Mouse (Mus musculus) stomach, embryonic 16.5 days (tissue): ENCODE data around the gene Vmn1r4. TPM values are rescaled to one million over a fixed set of nuclear protein-coding genes. Genes with fewer than 3 reads are reported as not detected.

Experiments used
- ATAC-seq: fragments of 200-750 bp; cut with Nextera tagmentation; 2 replicates; pipeline ENCODE4 v1.8.0; 2017; ENCODE audit warnings: moderate number of reproducible peaks, moderate TSS enrichment; ENCODE audit not compliant: insufficient read depth, low FRiP score
- H3K27ac ChIP-seq: fragments of 300-500 bp; sonication (generic); 2 replicates; pipeline ENCODE4 v1.5.1; 2014; ENCODE audit warnings: low read length
- H3K27me3 ChIP-seq: fragments of 300-500 bp; sonication (generic); 2 replicates; pipeline ENCODE4 v1.6.1; 2014; ENCODE audit warnings: low read length, control low read depth, mixed read lengths; ENCODE audit not compliant: control insufficient read depth, insufficient read depth
- H3K36me3 ChIP-seq: fragments of 300-500 bp; sonication (generic); 2 replicates; pipeline ENCODE4 v1.6.1; 2014; ENCODE audit warnings: low read length; ENCODE audit not compliant: control insufficient read depth, insufficient read depth
- H3K4me1 ChIP-seq: fragments of 300-500 bp; sonication (generic); 2 replicates; pipeline ENCODE4 v1.6.1; 2014; ENCODE audit warnings: low read length, control low read depth, mixed read lengths; ENCODE audit not compliant: control insufficient read depth, insufficient read depth
- H3K4me2 ChIP-seq: fragments of 300-500 bp; sonication (generic); 2 replicates; pipeline ENCODE4 v1.6.1; 2014; ENCODE audit warnings: low read depth, low read length, mixed read lengths
- H3K4me3 ChIP-seq: fragments of 300-500 bp; sonication (generic); replicated peaks from 2 replicates; pipeline ENCODE4 v1.5.1; 2014; ENCODE audit warnings: mild to moderate bottlenecking, low read length
- H3K9ac ChIP-seq: fragments of 300-500 bp; sonication (generic); 2 replicates; pipeline ENCODE4 v1.6.1; 2014; ENCODE audit warnings: low read length
- H3K9me3 ChIP-seq: fragments of 300-500 bp; sonication (generic); replicated peaks from 2 replicates; pipeline ENCODE4 v1.6.1; 2016; ENCODE audit warnings: low read length, control low read depth; ENCODE audit not compliant: control insufficient read depth
- WGBS: fragments of 180-500 bp; shearing (Covaris S2); extraction: QIAGEN DNeasy Blood & Tissue Kit; methylation state at CpG from one replicate; pipeline ENCODE4 v1.1.7; 2014; 5-methylcytosine and 5-hydroxymethylcytosine counted together
- polyA plus RNA-seq: library from polyadenylated mRNA; unstranded; fragments of >200 nt; fragmentation: Nextera tagmentation; extraction: Ambion mirVana; gene quantifications from 2 replicates; pipeline ENCODE4 v1.2.1, GENCODE M21; 2015

Vmn1r4 gene
- polyA plus RNA-seq, 1 experiment from 2014 or later, result 0.21 TPM

DNA sequence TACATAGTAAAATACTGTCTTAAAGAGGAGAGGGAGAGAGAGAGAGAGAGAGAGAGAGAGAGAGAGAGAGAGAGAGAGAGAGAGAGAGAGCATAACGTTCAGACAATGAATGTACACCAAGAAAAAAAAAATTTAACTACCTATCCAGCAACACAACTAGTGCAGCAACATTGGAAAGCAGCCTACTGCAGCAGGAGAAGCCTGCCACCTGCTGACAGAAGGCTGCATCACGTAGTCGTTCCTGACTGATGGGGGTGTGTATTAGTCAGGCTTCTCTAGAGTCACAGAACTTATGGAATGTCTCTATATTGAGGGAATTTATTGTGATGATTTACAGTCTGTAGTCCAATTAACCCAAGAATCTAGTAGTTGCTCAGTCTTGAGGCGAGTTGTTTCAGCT lies 14.9 kb upstream of the Vmn1r4 start:
- no peak overlapping the region for H3K9ac ChIP-seq
- no peak; the same call in 1 of the 2 replicates for ATAC-seq
- WGBS, result 10% methylated on average over 4 of the region's 4 CpGs
- no peaks in the 10 kb centered on the region for H3K9me3 ChIP-seq
- H3K27me3 ChIP-seq, result no peaks in the 10 kb centered on the region
- no peak overlapping the region for H3K27ac ChIP-seq
- H3K4me1 ChIP-seq, result peaks cover 16% of the 10 kb centered on the region
- no peak overlapping the region for H3K4me2 ChIP-seq
- H3K4me3 ChIP-seq, result no peak overlapping the region
- no peaks in the 10 kb centered on the region for H3K36me3 ChIP-seq

DNA sequence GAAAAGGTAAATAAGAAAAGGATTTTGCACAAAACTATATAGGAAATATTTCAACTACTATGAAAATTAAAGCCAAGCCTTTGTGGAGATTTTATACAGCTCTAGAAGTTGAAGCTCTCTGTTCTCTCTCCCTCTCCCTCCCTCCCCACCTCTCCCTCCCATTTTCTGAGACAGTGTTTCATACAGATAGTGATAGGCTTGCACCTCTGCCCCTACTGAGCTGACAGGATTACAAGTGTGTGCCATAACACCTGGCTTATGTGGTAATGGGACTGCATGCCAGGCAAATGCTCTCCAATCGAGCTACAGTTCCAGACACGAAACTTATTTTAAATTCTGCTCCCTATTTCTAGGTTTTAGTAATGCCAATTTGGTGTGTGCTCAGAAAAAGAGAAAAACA lies 12.9 kb upstream of the Vmn1r4 start:
- Histone ChIP-seq H3K4me2 (no peak overlapping the region), H3K4me1 (peaks cover 7% of the 10 kb centered on the region; the same call in 1 of the 2 replicates), H3K9me3 (0 out of 2 replicates have a peak, but pooled peaks cover 6% of the 10 kb centered on the region), H3K4me3 (no peak overlapping the region), H3K9ac (no peak overlapping the region), H3K36me3 (no peaks in the 10 kb centered on the region), H3K27me3 (no peaks in the 10 kb centered on the region), H3K27ac (no peak overlapping the region)
- 84% methylated on average over 2 of the region's 2 CpGs for WGBS
- ATAC-seq, result no peak

DNA sequence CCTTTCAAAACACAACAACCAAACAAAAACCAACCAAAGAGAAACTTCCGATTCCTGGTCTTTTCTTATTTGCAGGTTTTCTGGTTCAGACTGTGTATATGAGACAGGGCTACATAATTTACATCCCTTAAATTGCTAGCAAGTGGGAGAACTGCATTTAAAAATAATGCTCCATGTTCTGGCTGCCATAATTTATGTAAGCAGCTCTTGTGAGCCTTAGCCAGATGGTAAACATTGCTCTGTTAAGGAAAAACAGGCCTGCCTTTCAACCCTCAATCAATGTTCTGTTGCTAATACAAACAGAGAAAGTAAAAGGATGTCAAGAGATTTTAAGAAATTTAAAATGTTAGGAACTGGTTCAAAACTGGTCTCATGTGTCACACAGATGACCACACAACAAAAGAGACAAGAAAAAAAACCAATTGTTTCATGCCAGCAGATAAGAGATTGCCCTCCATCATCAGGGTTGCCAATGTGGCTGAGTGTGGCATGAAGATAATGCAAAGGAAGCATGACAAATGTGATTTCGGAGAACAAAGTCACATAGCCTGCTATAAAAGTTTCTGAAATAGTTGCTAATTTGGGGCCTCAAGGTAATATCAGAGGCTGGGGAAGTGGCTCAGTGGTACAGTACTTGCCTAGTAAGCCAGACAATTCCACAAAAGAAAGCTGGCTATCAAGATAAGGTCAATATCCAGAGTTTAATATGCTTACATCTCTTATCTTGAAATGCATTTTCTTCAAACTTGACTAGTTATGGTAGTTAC lies 10.5 kb upstream of the Vmn1r4 start:
- 65% methylated on average over 2 of the region's 2 CpGs for WGBS

DNA sequence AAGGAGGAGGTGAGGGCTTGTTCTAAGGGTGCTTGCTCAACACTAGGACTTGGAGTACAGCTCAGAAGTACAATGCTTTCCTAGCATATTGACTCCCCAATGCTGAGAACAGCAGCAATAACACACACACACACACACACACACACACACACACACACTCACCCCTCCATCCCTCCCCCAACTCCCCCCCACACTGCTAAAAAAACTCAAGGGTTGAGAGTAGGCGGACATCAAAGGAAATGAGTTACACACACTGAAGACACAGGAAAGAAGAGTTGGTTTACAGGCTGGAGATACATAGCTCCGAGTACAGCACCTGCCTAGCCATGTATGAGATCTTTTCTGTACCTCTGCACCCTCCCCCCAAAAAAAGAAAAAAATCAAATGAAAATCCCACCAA lies 7.5 kb upstream of the Vmn1r4 start:
- H3K9me3 ChIP-seq, result 0 out of 2 replicates have a peak, but pooled peaks cover 6% of the 10 kb centered on the region
- no peak overlapping the region for H3K4me2 ChIP-seq
- H3K9ac ChIP-seq, result no peak overlapping the region
- no peak overlapping the region for H3K4me3 ChIP-seq
- no peak overlapping the region for H3K27ac ChIP-seq
- H3K36me3 ChIP-seq, result no peaks in the 10 kb centered on the region
- H3K4me1 ChIP-seq, result peaks cover 23% of the 10 kb centered on the region
- no peaks in the 10 kb centered on the region for H3K27me3 ChIP-seq
- WGBS, result 71% methylated on average over 2 of the region's 2 CpGs
- ATAC-seq, result no peak

More for the DNA sequence above, 10.5 kb upstream of the Vmn1r4 start:
- no peaks in the 10 kb centered on the region for H3K27me3 ChIP-seq
- no peak overlapping the region for H3K4me2 ChIP-seq
- H3K36me3 ChIP-seq, result no peaks in the 10 kb centered on the region
- no peak overlapping the region for H3K4me3 ChIP-seq
- H3K27ac ChIP-seq, result no peak overlapping the region
- 0 out of 2 replicates have a peak, but pooled peaks cover 6% of the 10 kb centered on the region for H3K9me3 ChIP-seq
- peaks cover 20% of the 10 kb centered on the region; the same call in 1 of the 2 replicates for H3K4me1 ChIP-seq
- no peak overlapping the region for H3K9ac ChIP-seq
- no peak for ATAC-seq

DNA sequence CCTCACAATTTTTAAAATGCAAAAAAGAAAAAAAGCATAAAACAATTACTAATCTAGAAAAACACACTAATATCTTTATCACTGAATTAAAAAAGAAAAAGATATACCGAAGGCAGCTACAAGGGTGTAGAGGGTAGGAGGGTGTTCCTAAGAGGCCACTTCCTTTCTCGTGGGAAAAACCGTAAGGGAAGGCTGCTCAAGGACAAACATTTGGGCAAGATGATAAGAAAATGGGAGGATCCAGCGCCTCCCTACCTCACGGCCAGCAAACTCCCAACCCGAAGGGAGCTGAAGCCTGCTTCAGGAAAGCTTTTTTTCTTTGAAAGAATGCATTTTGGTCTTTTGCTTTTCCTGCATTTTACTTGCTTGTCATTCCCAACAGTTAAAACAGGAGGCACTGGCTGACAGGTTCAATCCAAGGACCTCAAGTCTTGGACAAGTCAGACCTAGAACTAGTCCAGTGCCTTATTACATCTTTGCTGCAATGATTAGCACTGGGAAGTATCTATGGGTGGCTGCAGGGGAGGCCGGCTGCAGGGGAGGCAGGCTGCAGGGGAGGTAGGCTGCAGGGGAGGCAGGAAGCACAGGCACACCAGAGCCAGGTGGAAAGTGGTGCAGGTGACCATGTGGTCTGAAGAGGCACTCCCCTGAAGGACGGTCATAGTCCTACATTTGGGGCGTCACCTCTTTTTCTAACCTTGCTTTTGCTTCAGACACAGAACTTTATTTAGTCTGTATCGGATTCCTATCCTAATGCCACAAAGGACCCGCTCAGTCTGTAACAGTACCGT lies 6.0 kb upstream of the Vmn1r4 start:
- H3K36me3 ChIP-seq, result no peaks in the 10 kb centered on the region
- no peaks in the 10 kb centered on the region for H3K27me3 ChIP-seq
- 0 out of 2 replicates have a peak overlapping the region, but pooled peaks have one; percentile 13 for H3K9ac ChIP-seq
- ATAC-seq, result peak; percentile 73
- WGBS, result 48% methylated on average over 12 of the region's 12 CpGs
- H3K4me1 ChIP-seq, result peaks cover 29% of the 10 kb centered on the region
- H3K27ac ChIP-seq, result peak overlapping the region; percentile 72
- H3K4me3 ChIP-seq, result 0 out of 2 replicates have a peak overlapping the region, but pooled peaks have one; percentile 2
- H3K4me2 ChIP-seq, result peak overlapping the region; percentile 32
- H3K9me3 ChIP-seq, result 0 out of 2 replicates have a peak, but pooled peaks cover 6% of the 10 kb centered on the region

DNA sequence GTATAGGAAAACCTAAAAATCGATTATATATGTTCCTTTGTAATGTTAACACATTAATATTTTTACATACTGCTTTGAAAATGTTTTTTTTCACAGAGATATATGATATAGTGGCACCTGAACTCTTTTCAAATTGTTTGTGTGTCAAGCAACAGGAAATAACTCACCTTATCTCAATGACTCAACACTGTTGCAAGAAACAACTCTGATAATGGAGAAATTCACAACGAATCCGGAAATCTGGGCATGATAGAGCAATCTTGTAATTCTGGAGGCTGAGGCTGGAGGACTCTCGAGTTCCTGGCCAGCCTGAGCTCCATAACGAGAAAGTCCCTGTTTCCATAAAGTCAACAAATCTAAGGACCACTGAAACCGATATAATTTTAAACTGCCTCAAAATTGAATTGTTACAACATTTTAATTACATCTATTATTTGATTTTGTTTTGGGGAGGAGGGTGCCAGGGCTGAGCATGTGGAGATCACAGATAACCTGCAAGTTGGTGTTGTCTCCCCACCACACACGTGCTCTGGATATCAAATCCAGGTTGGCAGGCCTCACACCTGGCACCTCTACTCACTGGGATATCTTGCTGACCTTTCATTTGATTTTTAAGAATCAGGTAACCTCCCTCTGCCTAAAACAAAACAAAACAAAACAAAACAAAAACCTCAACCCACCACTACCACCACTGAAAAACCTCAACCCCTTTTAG lies 4.3 kb upstream of the Vmn1r4 start:
- Histone ChIP-seq H3K4me2 (no peak overlapping the region), H3K27me3 (no peaks in the 10 kb centered on the region), H3K4me1 (peaks cover 24% of the 10 kb centered on the region), H3K36me3 (no peaks in the 10 kb centered on the region), H3K27ac (no peak overlapping the region; the same call in 1 of the 2 replicates), H3K4me3 (no peak overlapping the region), H3K9me3 (0 out of 2 replicates have a peak, but pooled peaks cover 3% of the 10 kb centered on the region), H3K9ac (no peak overlapping the region)
- WGBS, result 79% methylated on average over 7 of the region's 7 CpGs
- no peak for ATAC-seq

DNA sequence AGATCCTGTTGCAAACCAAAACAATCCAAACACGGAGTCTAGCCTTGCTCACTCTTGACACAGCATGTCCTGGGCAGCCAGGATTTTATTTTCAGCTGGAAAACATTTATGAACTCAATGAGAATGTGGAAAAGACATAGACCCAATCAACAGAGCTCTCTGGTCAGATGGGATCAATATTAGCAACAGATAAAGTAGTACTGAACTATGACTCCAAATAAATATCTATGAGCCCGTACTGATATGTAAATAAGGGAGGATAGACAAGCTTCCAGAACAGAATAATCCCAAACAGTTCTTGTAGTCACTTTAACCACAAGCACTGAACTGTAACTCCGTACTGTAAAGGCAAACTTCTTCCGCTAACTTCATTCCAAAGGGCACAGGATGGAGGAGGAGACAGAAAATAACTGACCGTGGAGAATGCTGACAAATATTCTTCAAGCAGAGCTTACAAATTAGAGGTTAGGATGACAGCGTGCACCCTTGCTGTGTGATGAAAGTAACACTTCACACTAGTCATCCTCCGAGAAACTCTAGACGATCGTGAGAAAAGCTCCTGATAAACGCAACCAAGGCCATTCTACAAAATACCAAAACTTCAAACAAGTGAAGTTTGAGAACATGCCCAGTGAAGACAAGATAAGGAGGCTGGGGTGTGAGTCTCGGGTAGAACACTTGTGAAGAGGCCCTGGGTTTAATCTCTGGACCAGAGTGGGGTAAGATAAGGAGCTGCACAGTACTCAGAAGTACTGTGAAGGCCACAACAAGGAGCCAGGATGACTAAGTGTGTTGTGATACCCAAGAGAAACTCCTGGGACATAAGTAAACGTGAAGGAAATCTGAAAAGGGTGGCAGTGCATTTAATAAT lies 3.4 kb upstream of the Vmn1r4 start:
- no peaks in the 10 kb centered on the region for H3K36me3 ChIP-seq
- no peak overlapping the region for H3K9ac ChIP-seq
- WGBS, result 58% methylated on average over 12 of the region's 12 CpGs
- no peak for ATAC-seq
- no peak overlapping the region for H3K27ac ChIP-seq
- no peaks in the 10 kb centered on the region; the same call in 1 of the 2 replicates for H3K27me3 ChIP-seq
- H3K4me3 ChIP-seq, result no peak overlapping the region
- H3K4me2 ChIP-seq, result no peak overlapping the region
- H3K9me3 ChIP-seq, result no peaks in the 10 kb centered on the region
- H3K4me1 ChIP-seq, result peaks cover 27% of the 10 kb centered on the region

DNA sequence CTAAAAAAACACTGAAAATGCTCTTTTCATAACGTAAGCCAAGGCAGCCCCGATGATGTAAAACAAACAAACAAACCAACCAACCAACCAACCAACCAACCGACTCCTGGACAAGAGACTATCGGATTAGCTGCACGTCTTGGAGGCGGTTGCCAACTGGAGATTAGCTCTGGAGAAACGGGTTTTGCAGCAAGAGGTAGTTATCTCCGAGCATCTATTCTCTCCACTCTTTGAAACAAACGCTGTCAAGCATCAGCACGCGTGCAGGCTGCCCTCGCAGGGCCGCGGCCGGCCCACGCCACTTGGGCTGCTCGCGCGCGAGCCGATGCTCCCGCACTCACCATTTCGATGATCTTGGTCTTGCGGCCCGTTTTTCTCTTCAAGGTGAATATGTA lies 487 bp upstream of the Vmn1r4 start:
- peaks cover 14% of the 10 kb centered on the region for H3K4me1 ChIP-seq
- no peaks in the 10 kb centered on the region for H3K36me3 ChIP-seq
- peak; percentile 35; the same call in 1 of the 2 replicates for ATAC-seq
- peak overlapping the region; percentile 73 for H3K4me3 ChIP-seq
- peak overlapping the region; percentile 76 for H3K27ac ChIP-seq
- no peaks in the 10 kb centered on the region; the same call in 1 of the 2 replicates for H3K9me3 ChIP-seq
- WGBS, result under 1% methylated on average over 25 of the region's 25 CpGs
- H3K27me3 ChIP-seq, result no peaks in the 10 kb centered on the region; the same call in 1 of the 2 replicates
- H3K9ac ChIP-seq, result peak overlapping the region; percentile 81
- peak overlapping the region; percentile 58 for H3K4me2 ChIP-seq
